Mouse (Mus musculus) heart, adult 2 months (tissue): ENCODE data around the gene Cdkl2. TPM values are rescaled to one million over a fixed set of nuclear protein-coding genes. Genes with fewer than 3 reads are reported as not detected.

ENCODE experiments used
- DNase-seq, 2 experiments: peaks; one replicate each; pipeline ENCODE4 v3.0.0; 2021
- H3K27ac ChIP-seq: fragments of 200-600 bp; 2 replicates; pipeline ENCODE4 v1.8.1; 2022
- H3K27me3 ChIP-seq: fragments of 200-500 bp; 2 replicates; pipeline ENCODE4 v1.6.1; 2012; ENCODE audit warnings: mild to moderate bottlenecking, low read length, inconsistent platforms, mixed read lengths; ENCODE audit not compliant: control insufficient read depth, insufficient read depth
- H3K36me3 ChIP-seq: fragments of 200-500 bp; 2 replicates; pipeline ENCODE4 v1.6.1; 2012; ENCODE audit warnings: low read length, inconsistent platforms; ENCODE audit not compliant: control insufficient read depth, insufficient read depth
- H3K4me1 ChIP-seq: fragments of 200-500 bp; 2 replicates; pipeline ENCODE4 v1.6.1; 2011; ENCODE audit warnings: low read length; ENCODE audit not compliant: control insufficient read depth, insufficient read depth
- H3K4me3 ChIP-seq: fragments of 200-600 bp; 2 replicates; pipeline ENCODE4 v1.8.1; 2022
- H3K79me2 ChIP-seq: fragments of 200-500 bp; replicated peaks from 2 replicates; pipeline ENCODE4 v1.6.1; 2012; ENCODE audit warnings: mild to moderate bottlenecking, inconsistent platforms, low read length, moderate library complexity, mixed read lengths; ENCODE audit not compliant: control insufficient read depth, insufficient read depth
- H3K9ac ChIP-seq: fragments of 200-500 bp; 2 replicates; pipeline ENCODE4 v1.6.1; 2012; ENCODE audit warnings: low read depth, mild to moderate bottlenecking, control low read depth, inconsistent platforms, low read length, mixed read lengths
- CTCF ChIP-seq: fragments of 200-600 bp; IDR thresholded peaks from 2 replicates; pipeline ENCODE4 v1.8.1; 2022; ENCODE audit warnings: antibody characterized with exemption, mild to moderate bottlenecking, moderate library complexity
- EP300 ChIP-seq: fragments of 200-500 bp; IDR thresholded peaks from 2 replicates; pipeline ENCODE4 v1.6.1; 2011; ENCODE audit warnings: low read depth, low read length, control low read depth; ENCODE audit not compliant: insufficient read depth
- POLR2A ChIP-seq: fragments of 200-500 bp; IDR thresholded peaks from 2 replicates; pipeline ENCODE4 v1.6.1; 2011; ENCODE audit warnings: mild to moderate bottlenecking, low read depth, low read length, control low read depth; ENCODE audit not compliant: insufficient read depth
- WGBS: fragments of 180-500 bp; shearing (Covaris S2); methylation state at CpG from one replicate; pipeline ENCODE4 v1.1.7; 2018; 5-methylcytosine and 5-hydroxymethylcytosine counted together
- intact Hi-C: fragments of 180-260 bp; cut with DNase I; formaldehyde crosslinking; loops from one replicate; pipeline ENCODE4 v1.15.1; 2025
- polyA plus RNA-seq: library from polyadenylated mRNA; depleted of rRNA; stranded (reverse); fragments of >200 nt; gene quantifications from 2 replicates; pipeline ENCODE4 v1.2.3, GENCODE M21; 2012
- total RNA-seq, 2 experiments: library from RNA; stranded (reverse); gene quantifications; 2 replicates each; pipeline ENCODE4 v1.2.3; 2021

Gene Cdkl2
- total and polyA plus RNA-seq, 3 experiments: 1.1 to 4.0 (median 3.5) TPM

GRCm38 (mm10) chr5:91976566-91977396, 66.9 kb downstream of the Cdkl2 start:
- Histone ChIP-seq H3K27me3 (no peaks in the 10 kb centered on the region), H3K9ac (no peak overlapping the region), H3K4me1 (no peaks in the 10 kb centered on the region), H3K27ac (no peak overlapping the region), H3K79me2 (no peaks in the 10 kb centered on the region), H3K4me3 (no peak overlapping the region), H3K36me3 (no peaks in the 10 kb centered on the region)
- intact Hi-C loops: no loop called here
- DNase-seq: no peak
- TF ChIP-seq POLR2A (no peak), CTCF (no peak), EP300 (no peak)
- 74% methylated on average over 10 of the region's 10 CpGs for WGBS

GRCm38 (mm10) chr5:91975758-91976157, 67.9 kb downstream of the Cdkl2 start:
- Histone ChIP-seq H3K27me3 (no peaks in the 10 kb centered on the region), H3K79me2 (no peaks in the 10 kb centered on the region), H3K4me3 (no peak overlapping the region), H3K36me3 (no peaks in the 10 kb centered on the region), H3K27ac (no peak overlapping the region), H3K9ac (no peak overlapping the region), H3K4me1 (no peaks in the 10 kb centered on the region)
- no peak for DNase-seq
- intact Hi-C loops: no loop called here
- 89% methylated on average over 9 of the region's 9 CpGs for WGBS
- TF ChIP-seq POLR2A: no peak
- TF ChIP-seq EP300: no peak
- no peak for TF ChIP-seq CTCF

GRCm38 (mm10) chr5:91974002-91974401, 69.7 kb downstream of the Cdkl2 start:
- Histone ChIP-seq H3K36me3 (no peaks in the 10 kb centered on the region), H3K79me2 (no peaks in the 10 kb centered on the region), H3K4me1 (no peaks in the 10 kb centered on the region), H3K4me3 (no peak overlapping the region), H3K27ac (no peak overlapping the region), H3K27me3 (no peaks in the 10 kb centered on the region), H3K9ac (no peak overlapping the region)
- TF ChIP-seq POLR2A: no peak
- DNase-seq: no peak
- WGBS: 89% methylated on average over 7 of the region's 7 CpGs
- intact Hi-C loops: no loop called here

GRCm38 (mm10) chr5:91972046-91972445, 71.6 kb downstream of the Cdkl2 start:
- intact Hi-C loops: no loop called here
- DNase-seq: no peak
- H3K27ac ChIP-seq: no peak overlapping the region
- no peaks in the 10 kb centered on the region for H3K27me3 ChIP-seq
- H3K9ac ChIP-seq: no peak overlapping the region
- H3K79me2 ChIP-seq: no peaks in the 10 kb centered on the region
- TF ChIP-seq EP300 (no peak), POLR2A (no peak), CTCF (no peak)
- no peaks in the 10 kb centered on the region for H3K36me3 ChIP-seq
- 61% methylated on average over 3 of the region's 3 CpGs for WGBS
- no peaks in the 10 kb centered on the region for H3K4me1 ChIP-seq
- no peak overlapping the region for H3K4me3 ChIP-seq

GRCm38 (mm10) chr5:91962639-91963440, 80.8 kb downstream of the Cdkl2 start, which contains the start of gene Rchy1:
Gene Rchy1, minus strand, starts transcription at chr5:91963068.
- TF ChIP-seq EP300 (peak; percentile 73), POLR2A (peak; percentile 86), CTCF (no peak; the same call in 1 of the 2 replicates)
- peaks cover 5% of the 10 kb centered on the region; the same call in 1 of the 2 replicates for H3K79me2 ChIP-seq
- under 1% methylated on average over 65 of the region's 65 CpGs for WGBS
- peaks cover 8% of the 10 kb centered on the region for H3K4me1 ChIP-seq
- peaks cover 20% of the 10 kb centered on the region for H3K36me3 ChIP-seq
- H3K27me3 ChIP-seq: no peaks in the 10 kb centered on the region
- peak; percentile 95 to 97 for DNase-seq
- H3K9ac ChIP-seq: peak within 1 kb of the TSS; percentile 83
- peak within 1 kb of the TSS; percentile 83 for H3K4me3 ChIP-seq
- intact Hi-C loops: loop anchor here (2.0 to 10.0 kb wide), 4 partner anchors 80 to 542 kb away; partner anchors contain the start of genes Cdkl2, G3bp2, Scarb2 and Uso1
- peak within 1 kb of the TSS; percentile 99 for H3K27ac ChIP-seq
